Mouse (Mus musculus) bone marrow macrophage, adult 2 months (primary cell): ENCODE data around the gene C1ra.

ENCODE experiments used
- CTCF ChIP-seq: IDR thresholded peaks from 2 replicates; pipeline ENCODE4 v1.5.1; 2012; ENCODE audit warnings: low read depth, mild to moderate bottlenecking, low read length, moderate library complexity
- POLR2A ChIP-seq: IDR thresholded peaks from 2 replicates; pipeline ENCODE4 v1.6.1; 2012; ENCODE audit warnings: mild to moderate bottlenecking, low read depth, low read length, borderline replicate concordance

DNA sequence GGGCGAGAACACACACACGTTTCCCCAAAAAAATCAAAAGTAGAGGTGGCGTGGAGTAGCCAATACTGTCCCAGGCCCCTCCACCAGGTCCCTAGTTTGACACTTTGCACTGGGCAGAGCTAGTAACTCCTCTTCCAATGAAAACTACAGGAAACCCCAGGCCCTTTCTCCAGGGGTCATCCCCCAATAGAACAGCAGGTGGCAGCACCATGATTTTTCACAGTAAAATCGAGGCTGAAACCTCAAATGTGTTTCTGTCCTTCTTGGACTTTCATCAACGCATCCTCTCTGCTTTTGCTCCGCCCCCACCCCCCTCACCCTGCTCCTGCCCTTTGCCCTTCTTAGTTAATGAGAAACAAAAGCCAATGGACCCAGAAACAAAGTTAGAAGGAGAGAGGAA is 30.6 kb upstream of the C1ra start:
- TF ChIP-seq POLR2A (no peak), CTCF (no peak)
